Mouse (Mus musculus) adrenal gland, postnatal 25 days (tissue): ENCODE results near the gene Ntm. TPM values are rescaled to one million over a fixed set of nuclear protein-coding genes. Genes with fewer than 3 reads are reported as not detected.

Experiments
- DNase-seq: peaks from one replicate; pipeline ENCODE4 v3.0.0; 2021; ENCODE audit warnings: mixed read lengths
- total RNA-seq: library from RNA; stranded (reverse); gene quantifications from 2 replicates; pipeline ENCODE4 v1.2.3, GENCODE M21; 2021

The Ntm gene
- total RNA-seq, 1 experiment from 2014 or later = 0.94 TPM

GRCm38 (mm10) chr9:29124455-29124854, 838.5 kb downstream of the Ntm start:
- no peak for DNase-seq

- DNase-seq = no peak
Measured at GRCm38 (mm10) chr9:29123828-29124227, 839.1 kb downstream of the Ntm start.

DNA sequence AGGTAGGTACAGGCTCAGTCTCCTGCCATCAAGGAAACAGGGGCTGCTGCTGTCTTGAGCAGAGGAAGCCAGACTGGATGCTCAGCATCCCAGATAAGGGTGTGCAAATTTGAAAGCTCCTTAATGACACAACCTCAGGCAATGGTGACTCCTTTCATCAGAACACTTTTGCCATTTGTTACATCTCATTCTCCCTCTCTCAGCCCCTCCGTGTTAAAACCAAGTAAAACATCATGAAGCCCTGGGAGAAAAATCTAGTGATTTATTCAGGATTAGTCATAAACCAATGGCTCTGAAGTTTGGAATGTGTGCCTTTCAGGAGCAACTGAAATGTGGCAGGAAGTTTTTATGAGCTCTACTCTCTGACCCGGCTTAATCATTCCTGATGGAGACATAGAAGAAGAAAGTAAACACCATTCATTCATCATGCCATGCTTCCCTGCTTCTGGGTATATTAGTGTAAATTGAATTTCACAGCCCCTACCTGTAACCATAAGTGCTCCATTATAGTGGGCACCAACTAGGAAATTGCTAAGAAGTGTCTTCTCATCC, 845.3 kb downstream of the Ntm start:
- DNase-seq = no peak

DNA sequence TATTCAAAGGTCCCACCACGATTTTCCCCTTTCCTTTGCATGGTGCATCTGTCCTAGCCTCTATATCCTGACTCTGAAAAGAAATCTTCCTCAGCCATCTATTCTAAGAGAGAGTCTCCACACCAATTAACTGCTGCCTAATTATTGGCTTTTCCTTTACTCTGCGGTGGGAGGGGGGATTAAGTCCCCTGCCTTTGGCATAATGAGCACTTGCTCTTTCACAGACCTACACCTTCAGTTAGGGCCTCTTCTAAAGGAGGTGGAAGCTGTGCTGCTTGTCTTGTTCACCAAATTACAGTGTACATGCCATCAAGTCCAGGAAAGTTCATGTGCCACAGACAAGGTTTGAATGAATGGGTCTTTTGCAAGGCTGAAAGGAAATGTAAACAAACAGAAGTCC, 847.6 kb downstream of the Ntm start:
- no peak for DNase-seq

DNA sequence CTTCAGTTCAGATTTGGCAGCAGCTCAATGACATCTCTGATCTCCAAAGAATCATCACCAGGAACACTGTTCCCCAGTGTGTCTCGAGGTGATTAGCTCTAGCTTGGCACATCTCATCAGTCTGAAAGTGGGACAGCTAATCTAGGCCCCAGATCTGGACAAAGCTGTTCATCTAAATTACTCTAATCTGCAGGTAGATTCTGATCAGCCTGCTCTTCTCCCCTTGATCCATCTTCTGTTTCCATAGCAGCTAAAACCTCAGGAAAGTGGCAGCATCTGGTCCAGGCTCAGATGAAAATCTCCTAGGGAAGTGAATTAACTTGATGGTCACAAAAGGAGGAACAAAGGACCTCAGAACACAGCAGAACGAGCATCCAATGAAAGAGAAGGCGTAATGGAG, 856.2 kb downstream of the Ntm start:
- no peak for DNase-seq

- no peak for DNase-seq
Measured at GRCm38 (mm10) chr9:29104442-29104841, 858.5 kb downstream of the Ntm start.

- DNase-seq = no peak
Measured at GRCm38 (mm10) chr9:29103993-29104392, 858.9 kb downstream of the Ntm start.

GRCm38 (mm10) chr9:29100624-29101023, 862.3 kb downstream of the Ntm start:
- no peak for DNase-seq

DNA sequence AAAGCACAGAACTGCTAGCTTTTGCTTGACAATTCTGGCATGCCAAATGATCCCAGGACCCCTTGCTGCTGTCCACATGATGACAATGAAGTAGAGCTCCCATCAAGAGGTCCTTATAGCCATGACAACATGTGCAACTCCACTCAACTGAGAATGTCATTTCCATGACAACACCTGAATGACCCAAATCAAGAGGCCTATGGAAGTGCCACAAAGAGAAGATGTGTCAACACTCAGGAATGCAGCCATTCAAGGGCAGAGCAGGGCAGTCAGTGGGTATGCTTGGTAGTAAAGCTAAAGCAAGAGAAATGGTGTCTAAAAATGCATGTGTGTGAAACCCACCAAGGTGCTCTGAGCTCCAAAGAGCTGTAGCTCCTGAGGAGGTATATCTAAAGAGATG, 870.5 kb downstream of the Ntm start:
- no peak for DNase-seq

GRCm38 (mm10) chr9:29088657-29089056, 874.3 kb downstream of the Ntm start:
- no peak for DNase-seq

DNA sequence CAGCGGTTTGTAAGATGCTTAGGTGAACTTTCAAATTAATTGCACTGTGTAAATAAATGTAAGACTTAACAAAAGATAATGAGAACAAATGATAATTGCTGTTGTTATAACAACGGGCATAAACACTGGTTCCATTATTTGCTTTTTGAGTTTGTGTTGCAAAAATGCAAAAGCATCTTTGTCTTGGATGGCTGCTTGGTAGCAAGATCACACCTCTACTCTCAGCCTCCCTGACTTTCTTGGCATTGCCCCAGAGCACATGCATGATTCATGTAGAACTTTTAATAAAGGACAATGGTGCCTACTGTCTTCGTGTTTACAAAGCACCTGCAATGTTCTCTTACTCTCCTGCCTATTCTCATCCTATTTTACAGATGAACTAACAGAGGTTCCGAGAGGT, 875.3 kb downstream of the Ntm start:
- DNase-seq = no peak

GRCm38 (mm10) chr9:29087171-29087570, 875.8 kb downstream of the Ntm start:
- no peak for DNase-seq

- no peak for DNase-seq
Measured at GRCm38 (mm10) chr9:29075924-29076577, 886.9 kb downstream of the Ntm start.

- no peak for DNase-seq
Measured at GRCm38 (mm10) chr9:29075243-29075642, 887.7 kb downstream of the Ntm start.

GRCm38 (mm10) chr9:29074494-29074893, 888.4 kb downstream of the Ntm start:
- no peak for DNase-seq

DNA sequence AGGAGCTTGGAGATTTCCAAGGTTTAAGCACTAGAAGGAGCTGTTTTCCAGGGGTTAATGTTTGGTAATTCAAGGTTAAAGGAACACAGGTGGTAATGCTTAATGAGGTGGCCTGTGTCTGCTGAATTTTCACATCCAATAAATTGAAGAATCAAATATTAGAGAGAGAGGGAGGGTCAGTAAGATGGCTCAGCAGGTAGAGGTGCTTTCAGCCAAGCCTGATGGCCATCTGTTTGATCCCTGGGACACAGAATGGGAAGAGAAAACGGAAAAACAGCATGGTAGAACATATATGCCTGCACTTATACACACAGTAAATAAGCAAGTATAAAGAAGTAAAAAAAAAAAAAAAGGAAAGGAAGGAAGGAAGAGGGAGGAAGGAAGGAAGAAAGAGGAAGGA, 890.9 kb downstream of the Ntm start:
- no peak for DNase-seq

GRCm38 (mm10) chr9:29067572-29067971, 895.4 kb downstream of the Ntm start:
- no peak for DNase-seq

- no peak for DNase-seq
Measured at GRCm38 (mm10) chr9:29060293-29060692, 902.6 kb downstream of the Ntm start.

DNA sequence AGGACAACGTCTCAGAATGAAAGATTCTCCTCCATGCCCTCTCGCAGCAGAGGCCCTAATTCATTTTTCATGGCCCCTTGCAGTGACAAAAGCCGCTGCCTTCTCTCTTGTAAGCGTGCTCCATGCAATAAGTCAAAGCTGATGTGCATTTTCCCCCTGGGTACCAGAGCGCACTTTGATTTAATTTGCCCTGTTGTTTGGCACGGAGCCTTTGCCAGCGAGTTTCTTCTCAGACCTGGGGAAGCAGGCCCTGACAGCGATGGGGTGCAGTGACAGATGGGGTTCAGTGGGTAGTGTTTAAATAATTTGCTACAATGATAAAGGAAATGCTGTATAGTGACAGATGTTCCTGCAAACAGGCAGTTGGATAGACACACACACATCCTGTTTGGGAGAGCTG, 904.1 kb downstream of the Ntm start:
- DNase-seq = no peak

GRCm38 (mm10) chr9:29055637-29056036, 907.3 kb downstream of the Ntm start:
- DNase-seq = no peak

DNA sequence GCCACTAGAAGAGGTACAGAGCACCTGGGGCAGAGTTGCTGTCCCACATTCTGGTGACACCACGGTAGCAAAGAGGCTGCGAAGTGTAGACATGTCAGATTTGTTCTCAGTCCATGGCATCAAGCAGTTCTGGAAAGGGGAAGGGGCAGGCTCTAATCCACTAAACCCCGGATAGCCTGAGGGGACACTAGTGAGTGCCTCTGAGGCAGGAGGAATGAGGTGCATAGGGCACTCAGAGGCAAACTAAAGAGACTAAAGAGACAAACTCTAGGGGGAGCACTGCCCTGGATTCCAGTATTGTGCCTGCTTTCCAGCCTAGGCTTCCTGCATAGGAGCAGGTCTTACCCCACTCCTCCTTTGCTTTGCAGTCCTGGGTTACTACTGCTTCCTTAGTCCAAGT, 926.5 kb downstream of the Ntm start:
- no peak for DNase-seq

GRCm38 (mm10) chr9:29036058-29036457, 926.9 kb downstream of the Ntm start:
- no peak for DNase-seq

GRCm38 (mm10) chr9:29026410-29026809, 936.5 kb downstream of the Ntm start:
- no peak for DNase-seq

DNA sequence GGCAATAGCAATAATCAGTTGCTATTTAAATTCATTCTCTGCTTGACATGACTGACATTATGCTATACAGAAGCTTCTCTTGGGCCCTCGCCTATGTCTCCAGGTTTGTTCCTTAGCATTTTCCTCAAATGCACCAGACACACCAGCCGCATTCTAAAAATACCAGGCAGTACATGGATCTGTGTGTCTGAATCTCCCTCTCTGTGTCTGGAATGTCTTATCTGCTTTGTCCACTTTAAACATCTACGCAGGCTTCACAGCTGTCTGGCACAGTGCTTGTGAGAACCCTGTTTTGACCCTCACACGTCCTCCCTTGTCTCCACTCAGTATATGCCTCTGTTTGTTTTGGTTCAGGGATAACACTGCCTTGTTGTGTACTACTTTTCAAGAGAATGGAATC, 937.3 kb downstream of the Ntm start:
- DNase-seq = no peak

DNA sequence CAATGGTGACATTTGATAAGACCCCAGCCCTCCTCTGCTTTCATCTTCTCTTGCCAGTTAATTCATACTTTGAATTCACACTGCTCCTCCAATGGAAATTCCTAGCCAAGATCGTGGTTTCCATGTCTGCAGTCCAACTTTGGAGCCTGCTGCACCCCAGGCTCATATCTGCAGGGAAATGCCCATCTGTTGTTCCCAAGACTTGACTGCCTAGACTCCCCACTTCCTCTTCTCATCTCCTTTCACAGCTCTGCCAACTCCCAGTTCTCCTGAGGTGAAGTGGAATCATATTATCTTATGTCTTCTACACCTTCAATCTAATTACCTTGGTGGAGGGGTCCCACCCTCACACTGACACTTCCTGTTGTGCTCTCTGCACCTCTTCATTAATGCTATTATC, 937.8 kb downstream of the Ntm start:
- no peak for DNase-seq
